Mouse (Mus musculus) induced T-regulatory cell, adult 2 months (primary cell): Measurements from ENCODE around the gene Lima1.
"Not testable (repeated sequence)": the region's sequence is repeated elsewhere in the genome, so short reads cannot be mapped to it uniquely, and the experiment has no call there.

ENCODE experiments used
- DNase-seq: peaks from one replicate; pipeline ENCODE4 v3.0.0-alpha.2; 2012; ENCODE audit warnings: low read depth

Gene Lima1

DNA sequence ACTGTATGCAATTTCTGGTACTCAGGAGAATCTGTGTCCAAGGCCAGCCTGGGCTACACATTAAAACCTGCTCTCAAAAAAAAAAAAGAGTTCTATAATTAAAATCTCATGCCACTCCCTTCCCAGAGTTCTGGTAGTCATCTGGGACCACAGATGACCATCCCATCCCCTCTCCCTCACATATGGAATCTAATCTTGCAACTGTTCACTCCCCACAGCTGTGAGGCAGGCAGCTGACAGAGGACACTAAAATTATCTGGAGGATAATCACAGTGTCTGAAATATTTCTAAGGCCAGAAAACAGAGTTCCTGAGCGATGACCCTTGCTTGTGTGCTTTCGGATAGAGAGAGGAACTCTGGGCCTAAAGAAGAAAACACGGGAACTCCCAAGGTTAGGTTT lies 40.6 kb downstream of the Lima1 start:
- no peak for DNase-seq

DNA sequence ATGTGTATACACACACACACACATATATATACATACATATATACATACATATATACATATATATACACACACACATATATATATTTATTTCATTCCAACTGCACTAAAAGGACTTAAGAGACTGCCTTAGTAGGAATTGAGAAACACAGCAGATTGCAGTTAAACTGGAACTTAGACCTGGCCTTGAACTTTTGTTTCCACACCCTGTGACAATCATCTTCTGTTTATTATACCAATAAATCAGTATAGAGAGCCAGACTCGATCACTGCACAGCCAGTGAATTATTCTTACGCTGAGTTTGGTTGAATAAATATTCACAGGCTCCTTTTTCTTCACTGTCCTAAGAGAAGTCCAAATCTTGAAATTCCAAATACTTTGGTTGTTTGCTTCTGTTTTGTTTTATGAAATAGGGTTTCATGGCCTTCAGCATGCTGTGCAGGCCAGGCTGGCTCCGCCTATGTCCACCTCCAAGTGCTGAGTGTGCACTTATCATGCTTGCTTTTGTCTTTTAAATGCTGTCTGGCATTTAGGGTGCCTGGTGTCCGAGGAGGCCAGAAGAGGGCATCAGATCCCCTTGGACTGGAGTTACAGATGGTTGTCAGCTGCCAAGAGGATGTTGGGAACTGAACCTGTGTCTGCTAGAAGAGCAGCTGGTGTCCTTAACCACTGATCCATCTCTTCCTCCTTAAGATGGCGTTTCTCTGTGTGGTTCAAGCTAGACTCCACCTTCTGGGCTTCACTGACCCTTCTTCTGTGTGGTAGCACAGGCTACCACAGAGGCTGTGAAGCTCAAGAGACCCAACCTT lies 41.4 kb downstream of the Lima1 start:
- no peak for DNase-seq

DNA sequence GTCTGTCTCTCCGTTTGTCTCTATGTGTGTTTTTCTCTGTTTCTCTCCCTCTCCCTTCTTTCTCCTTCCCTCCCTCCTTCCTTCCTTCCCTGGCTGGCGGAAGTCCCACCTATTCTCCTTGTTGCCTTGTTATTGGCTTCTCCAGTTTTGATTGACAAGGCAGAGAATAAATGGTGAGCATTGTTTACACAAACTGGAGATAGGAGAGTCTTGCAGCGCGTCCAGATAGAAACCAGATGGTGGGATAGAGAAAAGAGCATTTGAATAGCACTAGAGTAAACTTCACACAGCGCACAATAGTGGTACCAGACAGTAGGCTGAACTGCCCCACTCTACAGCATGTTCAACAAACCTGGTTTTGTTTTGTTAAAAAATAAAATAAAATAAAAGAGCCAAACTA lies 43.7 kb downstream of the Lima1 start:
- no peak for DNase-seq

DNA sequence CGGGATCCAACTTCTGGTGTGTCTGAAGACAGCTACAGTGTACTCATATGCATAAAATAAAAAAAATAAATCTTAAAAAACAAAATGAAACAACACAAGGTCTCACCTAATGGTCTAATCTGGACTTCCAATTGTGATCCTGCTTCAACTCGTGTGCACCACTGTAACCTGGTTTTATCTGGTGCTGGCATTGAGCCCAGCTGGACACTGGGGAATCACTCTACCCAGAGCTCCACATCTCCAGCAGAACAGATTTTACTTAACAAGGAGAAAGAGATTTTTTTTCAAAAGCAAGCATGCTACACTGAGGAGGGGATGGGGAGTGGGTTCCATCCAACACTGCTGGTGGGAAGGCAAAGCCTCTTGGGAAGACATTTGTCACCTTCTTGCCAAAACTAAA lies 47.2 kb downstream of the Lima1 start:
- no peak for DNase-seq

DNA sequence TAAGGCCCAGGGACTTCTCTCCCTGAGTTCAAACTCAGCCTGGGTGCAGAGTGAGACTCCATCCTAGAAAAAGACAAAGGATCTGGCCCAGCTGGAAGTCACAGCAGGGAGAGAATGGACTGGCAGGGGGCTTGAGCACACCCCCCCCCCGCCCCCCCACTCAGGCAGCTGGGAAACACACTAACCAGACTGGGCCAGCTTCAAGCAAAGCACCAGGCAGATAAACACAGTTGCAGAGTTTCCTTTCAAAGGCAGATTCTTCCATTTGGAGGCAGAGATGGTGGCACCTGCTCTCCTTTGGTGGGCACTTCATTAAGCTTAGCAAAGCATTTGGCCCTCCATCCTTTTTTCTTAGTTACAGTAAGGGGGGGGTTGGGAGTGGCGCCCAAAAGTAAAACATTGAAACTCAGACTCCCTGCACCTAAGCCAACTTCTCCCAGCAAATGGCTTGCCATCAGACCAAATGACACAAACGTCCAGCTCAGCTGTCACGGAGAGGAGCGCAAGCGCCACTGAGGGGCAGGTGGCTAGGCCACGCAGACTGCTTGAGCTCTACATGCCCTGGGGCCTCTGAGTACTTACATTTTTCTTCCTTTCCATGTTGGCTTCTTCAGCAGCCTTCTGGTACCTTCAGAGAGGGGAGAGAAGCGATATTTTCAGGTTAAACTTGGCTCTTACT lies 48.9 kb downstream of the Lima1 start:
- no peak for DNase-seq

DNA sequence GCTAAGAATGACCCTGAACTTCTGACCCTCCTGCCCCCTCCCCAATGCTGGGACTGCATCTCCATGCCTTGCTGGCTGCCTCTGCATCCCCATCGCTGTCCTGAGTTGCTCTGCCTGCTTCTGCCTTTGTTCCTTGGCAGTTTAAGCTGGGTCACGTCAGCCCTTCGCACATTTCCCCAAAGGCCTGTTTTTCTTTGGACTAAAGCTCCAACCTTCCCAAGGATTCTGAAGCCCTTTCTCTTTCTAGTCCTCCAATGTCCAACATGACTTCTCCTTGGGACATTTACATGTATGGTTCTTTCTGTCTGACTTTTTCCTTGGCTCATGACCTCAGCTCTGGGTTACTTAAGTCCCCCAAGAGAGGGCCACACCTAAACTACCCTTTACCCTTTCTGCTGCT lies 50.0 kb downstream of the Lima1 start:
- DNase-seq, result no peak

DNA sequence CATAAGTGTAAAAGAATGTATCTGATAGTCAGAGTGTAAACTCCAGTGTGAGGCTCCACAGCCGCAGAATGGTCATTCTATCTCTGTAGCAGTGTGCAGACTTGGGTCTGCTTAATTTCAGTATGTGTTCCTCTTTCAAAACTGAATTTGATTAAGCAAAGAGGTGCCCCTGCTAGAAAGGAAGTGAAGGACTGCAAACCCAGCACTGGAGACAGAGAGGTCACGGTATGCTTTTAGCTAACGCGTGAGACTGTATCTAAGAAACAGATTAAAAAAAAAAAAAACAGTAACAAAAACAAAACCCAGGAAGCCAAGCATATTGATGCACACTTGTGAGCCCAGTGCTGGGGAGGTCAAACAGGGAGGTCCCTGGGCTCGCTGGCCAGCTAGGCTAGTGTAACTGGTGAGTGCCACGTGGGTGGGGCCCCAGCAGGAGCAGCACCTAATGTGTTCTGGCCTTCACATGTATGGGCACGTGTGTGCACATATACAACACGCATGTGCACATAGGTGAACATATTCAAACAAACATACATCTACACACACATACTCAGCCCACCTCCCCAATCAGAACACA lies 51.8 kb downstream of the Lima1 start:
- no peak for DNase-seq

DNA sequence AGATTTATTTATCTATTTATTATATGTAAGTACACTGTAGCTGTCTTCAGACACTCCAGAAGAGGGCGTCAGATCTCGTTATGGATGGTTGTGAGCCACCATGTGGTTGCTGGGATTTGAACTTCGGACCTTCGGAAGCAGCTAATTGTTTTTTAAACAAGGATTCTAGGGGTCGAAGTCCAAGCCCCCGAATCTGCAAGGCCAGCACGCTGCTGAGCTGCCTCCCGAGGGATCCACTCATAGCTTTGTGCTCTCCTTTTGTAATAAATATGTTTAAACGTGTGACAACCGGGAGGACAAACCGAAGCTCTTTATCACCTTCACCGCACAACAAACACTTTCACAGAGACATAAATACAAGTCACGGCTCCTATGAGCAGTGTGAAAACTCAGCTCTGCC lies 52.8 kb downstream of the Lima1 start:
- DNase-seq, result not testable (repeated sequence)

DNA sequence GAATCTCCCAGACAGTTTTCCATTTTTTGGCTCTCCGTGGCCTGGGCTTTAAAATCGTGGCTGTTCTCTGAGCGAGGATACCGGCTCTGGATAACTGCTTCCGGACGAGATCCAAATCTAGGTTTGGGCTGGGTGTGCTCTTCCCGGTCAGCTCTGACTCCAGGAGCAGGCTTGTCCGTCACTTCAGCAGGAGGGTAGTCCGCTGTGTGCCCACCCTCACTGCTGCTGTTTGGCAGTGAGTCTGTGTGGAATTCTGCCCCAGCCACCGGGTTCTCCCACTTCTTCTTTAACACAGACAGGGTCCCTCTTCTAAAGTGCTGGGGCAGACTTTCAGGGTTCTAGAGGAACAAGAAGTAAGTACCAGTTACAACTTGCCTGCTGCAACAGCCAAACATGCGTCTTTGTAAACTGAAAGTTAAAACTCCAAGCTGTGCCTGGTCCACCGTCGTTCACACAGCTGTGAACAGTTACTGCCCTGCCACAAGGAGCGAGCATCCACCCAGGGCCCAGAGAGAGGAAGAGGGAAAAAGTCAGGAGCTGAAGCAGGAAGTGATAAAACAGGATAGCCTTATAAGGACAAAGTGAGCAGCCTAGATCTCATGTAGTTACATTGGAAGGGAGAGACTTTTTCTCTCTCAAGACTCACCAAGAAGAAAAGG lies 55.5 kb downstream of the Lima1 start:
- DNase-seq, result no peak

DNA sequence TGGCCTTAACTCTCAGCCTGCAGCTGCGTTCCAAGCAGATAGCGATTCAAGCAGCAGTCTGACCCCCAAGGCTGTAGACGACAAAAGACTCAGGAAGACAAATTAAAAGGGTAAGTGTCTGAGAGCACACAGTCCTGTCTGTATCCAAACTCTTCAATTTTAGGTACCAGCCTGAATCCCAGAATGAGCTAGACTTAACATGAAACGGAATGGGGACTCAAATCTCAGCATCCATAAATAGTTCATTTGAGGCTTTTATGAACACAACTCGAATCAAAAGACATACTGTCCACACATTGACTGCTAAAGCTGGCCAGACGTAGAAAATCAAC lies 56.2 kb downstream of the Lima1 start:
- DNase-seq, result no peak

DNA sequence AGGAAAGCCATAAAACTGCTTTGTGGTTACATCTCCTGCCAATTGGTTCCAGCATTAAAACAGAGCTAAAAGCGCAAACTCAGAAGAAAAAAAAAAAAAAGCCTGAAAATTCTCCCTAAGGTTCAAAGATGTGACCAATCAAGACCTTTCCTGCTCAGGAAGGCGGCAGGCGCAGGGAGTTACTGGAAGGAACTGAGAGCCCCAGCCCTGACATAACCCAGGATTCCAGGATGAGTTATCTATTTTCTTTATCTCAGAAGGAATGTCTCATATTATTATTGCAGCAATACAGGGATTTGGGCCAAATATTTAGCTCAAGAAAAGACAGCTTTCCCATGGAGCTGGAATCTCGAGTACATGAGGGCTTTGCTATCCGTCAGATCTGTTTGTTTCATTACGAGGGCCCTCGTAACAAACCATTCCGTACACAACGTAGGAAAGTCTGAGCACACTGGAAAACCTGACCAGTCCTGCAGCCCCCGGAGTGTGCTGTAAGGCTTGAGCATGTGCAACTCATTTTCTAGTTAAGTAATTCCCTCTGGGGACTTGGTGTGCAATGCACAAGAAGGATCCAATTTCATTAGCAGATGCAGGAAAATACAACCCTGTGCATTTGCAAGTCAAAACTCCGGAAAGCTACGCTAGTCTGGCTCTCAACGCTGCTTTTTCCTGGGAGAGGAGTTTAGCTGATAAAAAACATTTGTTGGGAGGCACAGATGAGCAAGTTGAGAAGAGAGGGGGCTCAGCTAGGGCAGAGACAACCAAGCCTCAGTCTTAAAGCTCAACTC lies 56.7 kb downstream of the Lima1 start:
- no peak for DNase-seq

DNA sequence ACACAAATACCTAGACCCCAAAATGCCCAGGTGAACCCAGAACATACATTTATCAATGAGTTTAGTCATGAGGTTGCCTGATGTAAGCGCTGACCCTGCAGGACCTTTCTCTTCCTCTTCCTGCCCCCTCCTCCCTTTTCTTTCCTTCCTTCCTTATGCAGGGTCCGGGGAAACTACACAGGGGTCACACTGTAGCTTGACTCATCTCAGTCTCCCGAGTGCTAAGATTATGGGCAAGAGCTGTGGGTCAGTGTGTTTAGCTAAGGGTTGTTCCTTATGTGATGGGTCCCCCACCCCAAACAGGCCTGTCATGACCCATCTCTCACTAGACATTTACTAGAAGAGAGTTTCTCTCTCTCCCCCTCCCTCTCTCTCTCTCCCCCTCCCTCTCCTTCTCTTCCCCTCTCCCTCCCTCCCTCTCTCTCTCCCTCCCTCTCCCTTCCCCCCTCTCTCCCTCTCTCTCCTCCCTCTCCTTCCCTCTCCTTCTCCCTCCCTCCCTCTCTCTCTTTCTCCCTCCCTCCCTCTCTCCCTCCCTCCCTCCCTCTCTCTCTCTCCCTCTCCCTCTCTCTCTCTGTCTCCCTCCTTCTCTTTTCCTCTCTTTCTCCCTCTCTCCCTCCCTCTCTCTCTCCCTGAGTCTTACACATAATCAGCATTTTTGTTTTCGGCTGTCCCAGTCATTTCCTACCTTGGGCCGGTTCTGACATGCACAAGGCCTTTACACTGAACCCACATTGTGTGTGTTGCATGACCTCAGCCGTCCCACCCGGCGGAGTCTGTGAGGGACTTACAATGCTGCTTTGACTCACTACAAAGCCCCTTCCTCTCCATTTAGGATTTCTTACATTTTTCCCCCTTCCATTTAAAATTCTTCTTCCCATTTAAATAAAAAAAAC lies 57.7 kb downstream of the Lima1 start:
- no peak for DNase-seq

DNA sequence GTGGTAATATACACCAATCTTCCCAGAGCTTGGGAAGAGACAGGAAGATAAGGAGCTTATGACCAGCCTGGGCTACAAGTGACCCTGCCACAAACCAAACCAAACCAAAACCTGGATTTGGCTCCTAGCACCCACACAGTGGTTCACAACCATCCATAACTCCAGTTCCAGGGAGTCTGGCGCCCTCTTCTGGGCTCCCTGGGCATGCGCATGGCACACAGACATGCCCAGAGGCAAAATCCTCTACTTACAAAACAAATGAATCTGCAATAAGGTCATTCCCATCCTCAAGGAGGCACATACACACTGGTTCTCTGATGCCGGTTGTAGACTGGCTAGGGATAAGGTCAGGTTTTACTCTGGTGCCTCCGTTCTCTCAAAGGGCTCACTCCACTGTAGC lies 59.3 kb downstream of the Lima1 start:
- no peak for DNase-seq

DNA sequence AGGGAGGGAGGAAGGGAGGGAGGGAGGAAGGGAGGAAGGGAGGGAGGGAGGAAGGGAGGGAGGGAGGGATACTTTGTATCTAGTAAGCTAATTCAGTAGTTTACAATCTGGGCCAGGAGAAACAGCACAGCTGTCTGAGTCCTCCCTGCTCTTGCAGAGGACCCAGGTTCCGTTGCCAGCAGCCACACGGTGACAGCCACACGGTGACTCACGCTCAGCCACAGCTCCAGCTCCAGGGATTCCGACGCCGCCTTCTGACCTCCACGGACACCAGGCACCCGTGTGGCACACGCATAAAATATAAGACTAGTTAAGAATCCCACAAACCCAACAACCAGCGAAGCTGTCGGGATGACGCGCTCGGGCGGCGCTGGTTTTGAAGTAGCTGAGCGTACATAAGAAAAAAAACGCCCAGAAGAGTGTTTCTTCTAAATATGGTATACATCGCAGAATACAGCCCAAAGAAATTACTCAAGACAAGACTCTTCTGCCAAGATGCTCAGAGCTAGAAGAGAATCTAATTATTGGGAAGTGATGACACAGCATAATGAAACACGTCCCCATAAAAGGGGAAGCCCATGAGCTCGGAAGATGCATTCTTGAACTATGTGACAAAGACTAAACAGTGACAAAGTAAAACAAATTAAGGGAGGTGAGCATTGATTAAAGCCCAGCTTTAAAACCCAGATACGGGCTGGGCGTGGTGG lies 60.5 kb downstream of the Lima1 start:
- DNase-seq, result no peak

DNA sequence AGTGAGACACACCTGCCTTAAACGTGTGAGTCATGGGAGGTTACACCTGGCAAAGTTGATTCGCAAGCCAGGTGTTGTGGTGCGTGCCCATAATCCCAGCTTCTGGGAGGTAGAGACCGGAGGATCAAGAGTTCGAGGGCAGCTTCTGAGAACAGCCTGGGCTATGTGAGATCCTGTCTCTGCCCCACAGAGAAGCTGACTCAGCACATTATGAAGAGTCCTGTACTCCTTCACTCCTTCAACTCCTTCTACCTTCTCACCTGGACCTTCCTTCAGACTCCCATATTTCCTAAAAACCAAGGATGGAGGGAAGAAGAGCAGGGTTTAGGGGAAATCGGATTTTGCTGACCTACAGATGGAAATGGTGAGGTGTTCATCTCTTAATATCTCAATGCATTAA lies 61.6 kb downstream of the Lima1 start:
- no peak for DNase-seq

DNA sequence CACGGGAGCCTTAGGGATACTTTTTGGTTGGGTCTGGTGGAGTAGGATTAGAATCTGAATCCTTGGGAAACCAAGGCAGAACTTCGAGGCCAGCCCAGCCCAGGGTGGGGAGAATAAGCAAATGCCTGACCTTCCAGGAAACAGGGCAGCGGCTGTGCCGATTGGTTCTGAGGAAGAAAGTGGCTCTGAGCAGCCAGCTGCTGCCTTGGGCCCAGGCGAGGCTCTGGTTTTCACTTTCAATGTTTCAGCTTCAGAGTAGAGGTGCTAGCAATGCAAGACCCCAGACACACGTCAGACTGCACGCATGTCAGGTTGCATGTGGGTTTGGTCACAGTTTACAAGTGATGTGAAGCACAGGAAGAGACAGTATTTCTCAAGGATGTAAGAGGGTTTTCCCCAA lies 63.2 kb downstream of the Lima1 start:
- peak; percentile 30 for DNase-seq

DNA sequence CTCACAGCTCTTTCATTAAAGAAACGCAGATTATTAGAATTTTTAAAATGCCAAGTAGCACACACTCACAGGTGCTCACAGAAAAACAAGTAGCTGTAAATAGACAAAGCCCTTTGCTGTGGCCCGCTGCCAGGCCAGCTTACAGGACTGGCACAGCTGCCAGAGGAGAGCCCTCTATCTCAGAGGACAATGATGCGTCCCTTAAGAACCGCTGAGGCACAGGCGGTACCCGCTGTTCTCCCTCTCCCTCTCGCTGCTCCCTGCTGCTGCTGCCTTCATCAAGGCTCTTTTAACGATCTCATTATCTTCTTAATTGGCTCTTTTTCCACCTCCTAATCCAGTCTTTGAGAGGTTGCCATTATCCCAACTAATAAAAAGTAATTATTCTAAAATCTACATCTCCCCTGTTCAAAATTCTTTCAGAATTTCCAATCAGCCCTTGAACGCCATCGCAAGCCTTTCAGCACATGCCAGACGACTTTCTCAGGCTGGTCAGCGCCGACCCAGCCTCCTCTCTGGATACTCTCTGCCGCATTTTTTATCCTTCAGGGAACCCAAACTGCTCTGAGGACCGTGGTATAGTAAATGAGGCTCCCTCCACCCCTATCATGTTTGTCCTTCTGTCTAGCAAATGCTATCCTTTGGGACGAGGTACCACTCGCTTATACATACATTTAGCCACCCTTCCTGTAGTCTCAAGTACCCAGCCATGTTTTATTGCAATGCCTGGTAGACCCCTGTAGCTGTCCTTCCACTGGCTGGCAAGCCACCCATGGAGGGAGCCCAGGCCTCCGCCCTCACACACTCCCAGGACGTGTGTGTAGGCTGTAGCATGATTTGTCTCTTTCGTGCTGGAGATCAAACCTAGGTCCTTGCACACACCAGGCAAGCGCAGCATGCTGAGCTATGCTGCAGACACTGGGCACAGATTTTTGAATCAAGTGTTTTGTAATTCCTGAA lies 67.2 kb downstream of the Lima1 start:
- no peak for DNase-seq

DNA sequence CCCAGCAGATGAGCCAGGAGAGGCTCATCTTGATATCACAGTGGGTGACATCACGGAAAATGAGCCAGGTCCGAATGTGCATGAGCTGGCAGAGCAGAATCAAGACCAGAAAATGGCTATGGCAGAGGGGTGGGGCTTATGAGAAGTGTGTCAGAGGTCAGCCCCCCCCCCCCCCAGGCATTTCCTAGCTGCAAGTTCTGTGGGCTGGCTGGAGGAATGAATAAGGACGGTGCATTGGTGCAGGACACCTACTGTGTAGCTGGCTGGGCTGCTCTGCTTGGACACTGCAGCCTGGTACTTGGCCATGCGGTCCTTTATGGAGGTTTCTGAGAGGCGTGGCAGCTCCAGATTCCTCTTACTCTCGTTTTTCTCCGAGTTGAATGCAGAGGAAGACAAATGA lies 69.1 kb downstream of the Lima1 start:
- no peak for DNase-seq

DNA sequence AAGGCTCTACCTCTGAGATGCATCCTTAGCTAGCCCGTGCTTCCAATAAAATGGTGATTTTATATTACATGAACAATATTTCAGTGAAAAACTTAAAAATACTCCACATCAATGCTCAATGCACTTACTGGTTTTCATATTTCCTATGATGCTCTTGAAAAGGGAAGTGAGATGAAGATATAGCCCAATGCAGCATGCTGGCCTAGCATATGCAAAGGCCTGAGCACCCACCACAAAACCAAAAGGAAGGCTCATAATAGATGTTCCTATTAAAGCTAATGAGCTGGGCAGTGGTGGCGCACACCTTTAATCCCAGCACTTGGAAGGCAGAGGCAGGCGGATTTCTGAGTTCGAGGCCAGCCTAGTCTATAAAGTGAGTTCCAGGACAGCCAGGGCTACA lies 69.6 kb downstream of the Lima1 start:
- DNase-seq, result no peak
